Mouse (Mus musculus) erythroblast, embryonic 14.5 days (primary cell): ENCODE data around the gene Dync1li2. TPM values are rescaled to one million over a fixed set of nuclear protein-coding genes. Genes with fewer than 3 reads are reported as not detected.

ENCODE experiments used
- H3K27me3 ChIP-seq: 2 replicates; pipeline ENCODE4 v1.6.1; 2012; ENCODE audit warnings: inconsistent platforms; ENCODE audit not compliant: control insufficient read depth
- H3K36me3 ChIP-seq: 2 replicates; pipeline ENCODE4 v1.6.1; 2012; ENCODE audit warnings: mild to moderate bottlenecking, inconsistent platforms; ENCODE audit not compliant: control insufficient read depth
- H3K4me1 ChIP-seq: 2 replicates; pipeline ENCODE4 v1.6.1; 2012; ENCODE audit warnings: inconsistent platforms; ENCODE audit not compliant: control insufficient read depth
- H3K4me3 ChIP-seq: replicated peaks from 2 replicates; pipeline ENCODE3; 2012; ENCODE audit warnings: moderate library complexity, mild to moderate bottlenecking, inconsistent platforms
- H3K9me3 ChIP-seq: 2 replicates; pipeline ENCODE4 v1.6.1; 2012; ENCODE audit warnings: low read length, inconsistent platforms, mixed read lengths; ENCODE audit not compliant: control insufficient read depth
- GATA1 ChIP-seq: IDR thresholded peaks from 2 replicates; pipeline ENCODE4 v1.6.1; 2012; ENCODE audit warnings: low read length, inconsistent platforms, mixed read lengths
- TAL1 ChIP-seq: IDR thresholded peaks from 3 replicates; pipeline ENCODE4 v1.6.1; 2012; ENCODE audit warnings: low read length, inconsistent platforms, mixed read lengths
- polyA plus RNA-seq: library from polyadenylated mRNA; stranded (reverse); fragments of >175 nt; gene quantifications from 2 replicates; pipeline ENCODE4 v1.2.3, GENCODE M21; 2012

Gene Dync1li2
- polyA plus RNA-seq, 1 experiment, result 1.4 TPM

GRCm38 (mm10) chr8:104439461-104439860 is 3.4 kb downstream of the Dync1li2 start:
- Histone ChIP-seq H3K36me3 (peaks cover 65% of the 10 kb centered on the region), H3K4me1 (peaks cover 34% of the 10 kb centered on the region), H3K4me3 (no peak overlapping the region), H3K27me3 (no peaks in the 10 kb centered on the region), H3K9me3 (no peaks in the 10 kb centered on the region)
- TF ChIP-seq TAL1 (no peak), GATA1 (no peak)

GRCm38 (mm10) chr8:104437494-104438135 is 5.2 kb downstream of the Dync1li2 start:
- Histone ChIP-seq H3K27me3 (no peaks in the 10 kb centered on the region), H3K4me1 (peaks cover 41% of the 10 kb centered on the region), H3K4me3 (no peak overlapping the region), H3K9me3 (no peaks in the 10 kb centered on the region), H3K36me3 (peaks cover 81% of the 10 kb centered on the region)
- TF ChIP-seq GATA1, result no peak
- TF ChIP-seq TAL1, result no peak

GRCm38 (mm10) chr8:104436591-104436990 is 6.3 kb downstream of the Dync1li2 start:
- TF ChIP-seq GATA1, result no peak
- TF ChIP-seq TAL1, result no peak
- no peaks in the 10 kb centered on the region for H3K27me3 ChIP-seq
- H3K4me3 ChIP-seq, result no peak overlapping the region
- peaks cover 91% of the 10 kb centered on the region for H3K36me3 ChIP-seq
- H3K4me1 ChIP-seq, result peaks cover 34% of the 10 kb centered on the region
- H3K9me3 ChIP-seq, result peaks cover 3% of the 10 kb centered on the region; the same call in 1 of the 2 replicates

- H3K4me1 ChIP-seq, result peaks cover 29% of the 10 kb centered on the region
- H3K36me3 ChIP-seq, result peaks cover 95% of the 10 kb centered on the region
- no peak overlapping the region for H3K4me3 ChIP-seq
- peaks cover 3% of the 10 kb centered on the region; the same call in 1 of the 2 replicates for H3K9me3 ChIP-seq
- TF ChIP-seq GATA1 (no peak), TAL1 (no peak)
- H3K27me3 ChIP-seq, result no peaks in the 10 kb centered on the region
These were observed 6.8 kb downstream of the Dync1li2 start for GRCm38 (mm10) chr8:104436038-104436437.

GRCm38 (mm10) chr8:104434826-104435354 is 8.0 kb downstream of the Dync1li2 start:
- Histone ChIP-seq H3K4me1 (peaks cover 24% of the 10 kb centered on the region), H3K36me3 (peaks cover 94% of the 10 kb centered on the region)

GRCm38 (mm10) chr8:104434275-104434674 is 8.6 kb downstream of the Dync1li2 start:
- TF ChIP-seq GATA1 (no peak), TAL1 (no peak)
- Histone ChIP-seq H3K27me3 (no peaks in the 10 kb centered on the region), H3K4me3 (no peak overlapping the region), H3K4me1 (peaks cover 24% of the 10 kb centered on the region), H3K36me3 (peaks cover 94% of the 10 kb centered on the region), H3K9me3 (peaks cover 3% of the 10 kb centered on the region; the same call in 1 of the 2 replicates)

More at GRCm38 (mm10) chr8:104434826-104435354, 8.0 kb downstream of the Dync1li2 start:
- Histone ChIP-seq H3K27me3 (no peaks in the 10 kb centered on the region), H3K9me3 (peaks cover 3% of the 10 kb centered on the region; the same call in 1 of the 2 replicates), H3K4me3 (no peak overlapping the region)
- TF ChIP-seq TAL1 (no peak), GATA1 (no peak)

- Histone ChIP-seq H3K9me3 (peaks cover 3% of the 10 kb centered on the region; the same call in 1 of the 2 replicates), H3K36me3 (peaks cover 94% of the 10 kb centered on the region), H3K4me1 (peaks cover 23% of the 10 kb centered on the region), H3K27me3 (no peaks in the 10 kb centered on the region), H3K4me3 (no peak overlapping the region)
- TF ChIP-seq GATA1 (no peak), TAL1 (no peak)
These were observed 9.5 kb downstream of the Dync1li2 start for GRCm38 (mm10) chr8:104433191-104433842.

GRCm38 (mm10) chr8:104432656-104433055 is 10.2 kb downstream of the Dync1li2 start:
- no peak for TF ChIP-seq TAL1
- TF ChIP-seq GATA1, result no peak
- peaks cover 3% of the 10 kb centered on the region; the same call in 1 of the 2 replicates for H3K9me3 ChIP-seq
- peaks cover 97% of the 10 kb centered on the region for H3K36me3 ChIP-seq
- peaks cover 23% of the 10 kb centered on the region for H3K4me1 ChIP-seq
- no peak overlapping the region for H3K4me3 ChIP-seq
- no peaks in the 10 kb centered on the region for H3K27me3 ChIP-seq

- Histone ChIP-seq H3K4me1 (peaks cover 18% of the 10 kb centered on the region), H3K9me3 (peaks cover 3% of the 10 kb centered on the region; the same call in 1 of the 2 replicates), H3K27me3 (no peaks in the 10 kb centered on the region), H3K36me3 (peaks cover 97% of the 10 kb centered on the region), H3K4me3 (no peak overlapping the region)
- TF ChIP-seq TAL1 (no peak), GATA1 (no peak)
These were observed 12.6 kb downstream of the Dync1li2 start for GRCm38 (mm10) chr8:104430230-104430629.
